9 mouse cellular contexts compared by ENCODE assay signal in genomic region chr5:135489695-135490294, GRCm38 (mm10). TPM values are rescaled to one million over a fixed set of nuclear protein-coding genes. Genes with fewer than 3 reads are reported as not detected.
DNase-seq lines count a peak whose midpoint lies in the region; ATAC-seq and TF ChIP-seq lines count a peak whose summit lies in the region.
"Had no signal": no experiment of that assay in that cellular context is flagged by ENCODE, and none has a peak within 500 bp of the region (broad histone marks: within the 10 kb centered on the region; RNA-seq: fewer than 3 reads in every experiment).

No protein-coding gene starts in this region.

- TF ChIP-seq CTCF in CH12.LX (conservative IDR thresholded peaks at IDR 0.05 in 1 of 2, IDR thresholded peaks at IDR 0.05 in 1 of 2; ENCODE audit: low read depth in 2 of 2, low read length in 2 of 2): no peak

- no peak overlapping the region for H3K9ac ChIP-seq in CH12.LX (ENCODE audit: insufficient read depth, low read depth)
- H3K9ac ChIP-seq in forebrain, embryonic 14.5 days (ENCODE audit: low read length): peak overlapping the region; percentile 73
- no peak overlapping the region for H3K9ac ChIP-seq in liver, embryonic 13.5 days

- intact Hi-C loops in heart, postnatal 36 days (cut with DNase I): loop anchor here (2.0 to 5.0 kb wide), 4 partner anchors 23 to 95 kb away; partner anchors contain the start of gene Pom121

- in situ Hi-C loops in CH12.LX (cut with MboI; ENCODE audit: low pct_ligation_motif_present, low pct_unique_long_range_greater_than_20kb, low sequenced_read_pairs): no loop called here

- WGBS in forebrain, embryonic 14.5 days: under 1% methylated on average over 14 of the region's 14 CpGs
- WGBS in liver, embryonic 13.5 days (ENCODE audit: insufficient replicate concordance): 19% methylated on average over 14 of the region's 14 CpGs

- no peak for TF ChIP-seq RAD21 in CH12.LX (IDR thresholded peaks at IDR 0.05; ENCODE audit: low read depth, low read length)

- no peaks in the 10 kb centered on the region for H3K9me3 ChIP-seq in CH12.LX (replicated peaks; ENCODE audit: low read length)
- no peaks in the 10 kb centered on the region for H3K9me3 ChIP-seq in forebrain, embryonic 14.5 days (replicated peaks; ENCODE audit: control insufficient read depth, low read length)
- H3K9me3 ChIP-seq in liver, embryonic 13.5 days (replicated peaks): no peaks in the 10 kb centered on the region

- H3K27ac ChIP-seq in CH12.LX (ENCODE audit: insufficient read depth, low read depth): no peak overlapping the region
- peak overlapping the region; percentile 95 for H3K27ac ChIP-seq in forebrain, embryonic 14.5 days (ENCODE audit: low read depth, low read length)
- no peak overlapping the region for H3K27ac ChIP-seq in liver, embryonic 13.5 days

- peak overlapping the region; percentile 95 for H3K4me2 ChIP-seq in CH12.LX (ENCODE audit: insufficient read depth, low read depth, poor library complexity, severe bottlenecking)
- peak overlapping the region; percentile 78 for H3K4me2 ChIP-seq in forebrain, embryonic 14.5 days (ENCODE audit: low read length)
- H3K4me2 ChIP-seq in liver, embryonic 13.5 days: peak overlapping the region; percentile 64

- peaks cover 20% of the 10 kb centered on the region for H3K27me3 ChIP-seq in CH12.LX (replicated peaks)
- no peaks in the 10 kb centered on the region for H3K27me3 ChIP-seq in forebrain, embryonic 14.5 days (replicated peaks; ENCODE audit: control insufficient read depth, insufficient read depth, low read length)
- H3K27me3 ChIP-seq in liver, embryonic 13.5 days: peaks cover 39% of the 10 kb centered on the region

- H3K36me3 ChIP-seq in CH12.LX (replicated peaks in 1 of 2; ENCODE audit: control insufficient read depth in 1 of 2, insufficient read depth in 1 of 2, low read length in 1 of 2): no peaks in the 10 kb centered on the region
- no peaks in the 10 kb centered on the region for H3K36me3 ChIP-seq in forebrain, embryonic 14.5 days (ENCODE audit: control insufficient read depth, insufficient read depth, low read length)
- H3K36me3 ChIP-seq in liver, embryonic 13.5 days: no peaks in the 10 kb centered on the region

- peak; percentile 22; the same call in 1 of the 2 replicates for ATAC-seq in forebrain, embryonic 14.5 days
- ATAC-seq in liver, embryonic 13.5 days (ENCODE audit: low read depth): 0 out of 2 replicates have a peak, but pooled peaks have one; percentile 5

- dilution Hi-C loops in CH12.LX (cut with MboI; ENCODE audit: extremely low pct_ligation_motif_present, extremely low pct_unique_long_range_greater_than_20kb, low sequenced_read_pairs): no loop called here

- TF ChIP-seq POLR2A in CH12.LX (IDR thresholded peaks at IDR 0.05; ENCODE audit: low read depth, low read length): no peak

- peaks cover 0 to 17% of the 10 kb centered on the region in 2 experiments; a peak in 2 of 4 replicates for H3K4me1 ChIP-seq in CH12.LX (ENCODE audit: control insufficient read depth in 1 of 2, insufficient read depth in 2 of 2)
- peaks cover 11% of the 10 kb centered on the region for H3K4me1 ChIP-seq in forebrain, embryonic 14.5 days (ENCODE audit: control insufficient read depth, insufficient read depth, low read length)
- 0 out of 2 replicates have a peak, but pooled peaks cover 8% of the 10 kb centered on the region for H3K4me1 ChIP-seq in liver, embryonic 13.5 days (replicated peaks)

- DNase-seq in heart, adult 11 months: peak; percentile 90
- no peak for DNase-seq in heart, postnatal 36 days
- no peak for DNase-seq in CH12.LX (ENCODE audit: extremely low read depth)
- peak; percentile 57 for DNase-seq in forebrain, embryonic 14.5 days (ENCODE audit: low spot score)
- DNase-seq in liver, embryonic 13.5 days: no peak
- no peak for DNase-seq in thymus, postnatal 4 days
- no peak for DNase-seq in cerebellum, adult 11 months
- DNase-seq in ovary, adult 18-20 months (ENCODE audit: low spot score): no peak

- peak overlapping the region in 2 of 3 experiments; percentile 46 to 61 for H3K4me3 ChIP-seq in CH12.LX (replicated peaks in 1 of 3; ENCODE audit: low read depth in 2 of 3, low read length in 2 of 3, poor library complexity in 1 of 3)
- peak overlapping the region; percentile 50 for H3K4me3 ChIP-seq in forebrain, embryonic 14.5 days (ENCODE audit: low read depth, low read length)
- H3K4me3 ChIP-seq in liver, embryonic 13.5 days (replicated peaks): peak overlapping the region; percentile 56
- H3K4me3 ChIP-seq: erythroblast, embryonic 14.5 days had no signal

- no peak for TF ChIP-seq EP300 in CH12.LX (IDR thresholded peaks at IDR 0.05; ENCODE audit: low read length)

- H3K79me2 ChIP-seq in CH12.LX (replicated peaks; ENCODE audit: control insufficient read depth, extremely low read depth, insufficient read depth, poor library complexity, severe bottlenecking): no peaks in the 10 kb centered on the region

TF ChIP-seq in CH12.LX, 34 proteins besides CTCF, POLR2A, EP300 and RAD21:
- no peak for TF ChIP-seq MXI1 (IDR thresholded peaks at IDR 0.05; ENCODE audit: low read depth, low read length)
- TF ChIP-seq TBP (conservative IDR thresholded peaks at IDR 0.05; ENCODE audit: low read depth, low read length): no peak
- no peak for TF ChIP-seq NRF1 (IDR thresholded peaks at IDR 0.05; ENCODE audit: low read depth, low read length)
- TF ChIP-seq SIN3A (IDR thresholded peaks at IDR 0.05; ENCODE audit: low read length): no peak
- TF ChIP-seq CHD1 (IDR thresholded peaks at IDR 0.05; ENCODE audit: low read depth, low read length): no peak
- TF ChIP-seq JUND (conservative IDR thresholded peaks at IDR 0.05; ENCODE audit: low read depth, low read length): no peak
- TF ChIP-seq TCF12 (IDR thresholded peaks at IDR 0.05; ENCODE audit: low read depth, low read length): no peak
- TF ChIP-seq ELF1 (IDR thresholded peaks at IDR 0.05; ENCODE audit: low read depth, low read length): no peak
- no peak for TF ChIP-seq BHLHE40 (IDR thresholded peaks at IDR 0.05; ENCODE audit: low read depth, low read length)
- no peak for TF ChIP-seq MYC (IDR thresholded peaks at IDR 0.05; ENCODE audit: low read depth, low read length)

RNA-seq across cellular contexts. Expression of gene Hip1, which starts 55.1 kb away (rescaled TPM):
- total RNA-seq in heart, postnatal 36 days (2021): 10 to 100 TPM; 32.6 to 38.6 TPM
- total RNA-seq in CH12.LX (2012; rRNA removed): 6.3 and 6.4 TPM in 2 replicates
- 1.8 and 2.2 TPM in 2 replicates for total RNA-seq in CH12.LX (2014; rRNA removed)
- polyA plus RNA-seq in CH12.LX (2012; ENCODE audit: insufficient read length, low read depth): 3.4 and 3.6 TPM in 2 replicates
- polyA plus RNA-seq in forebrain, embryonic 14.5 days (2014; fragmentation: Nextera tagmentation; extraction: Ambion mirVana): 24.6 and 30.0 TPM in 2 replicates
- 3.4 and 4.6 TPM in 2 replicates for polyA plus RNA-seq in liver, embryonic 13.5 days (2015; fragmentation: Nextera tagmentation; extraction: Ambion mirVana)
- polyA plus RNA-seq: erythroblast, embryonic 14.5 days had no signal

Comparison
In these comparisons a context has a peak if more than half of its experiments do, and no peak if none do; other contexts are left out.
1. DNase-seq: peak in heart, adult 11 months (single experiment) and forebrain, embryonic 14.5 days (single experiment); none in heart, postnatal 36 days (0 of 2), CH12.LX (single experiment), liver, embryonic 13.5 days (single experiment), thymus, postnatal 4 days (single experiment), cerebellum, adult 11 months (single experiment) and ovary, adult 18-20 months (single experiment).
2. Peak in every context shown above with its lines, with median percentiles within 50 percentile points of each other: H3K4me2 ChIP-seq and H3K4me3 ChIP-seq.